Mouse (Mus musculus) CD8-positive naive resting alpha-beta T cell, adult 2 months (primary cell): ENCODE results near the gene Scp2.

Experiments
- DNase-seq, 2 experiments: peaks; one replicate each; pipeline ENCODE4 v3.0.0; 2022; ENCODE audit warnings: low read depth in 2 of 2, low spot score in 2 of 2

Gene Scp2

DNA sequence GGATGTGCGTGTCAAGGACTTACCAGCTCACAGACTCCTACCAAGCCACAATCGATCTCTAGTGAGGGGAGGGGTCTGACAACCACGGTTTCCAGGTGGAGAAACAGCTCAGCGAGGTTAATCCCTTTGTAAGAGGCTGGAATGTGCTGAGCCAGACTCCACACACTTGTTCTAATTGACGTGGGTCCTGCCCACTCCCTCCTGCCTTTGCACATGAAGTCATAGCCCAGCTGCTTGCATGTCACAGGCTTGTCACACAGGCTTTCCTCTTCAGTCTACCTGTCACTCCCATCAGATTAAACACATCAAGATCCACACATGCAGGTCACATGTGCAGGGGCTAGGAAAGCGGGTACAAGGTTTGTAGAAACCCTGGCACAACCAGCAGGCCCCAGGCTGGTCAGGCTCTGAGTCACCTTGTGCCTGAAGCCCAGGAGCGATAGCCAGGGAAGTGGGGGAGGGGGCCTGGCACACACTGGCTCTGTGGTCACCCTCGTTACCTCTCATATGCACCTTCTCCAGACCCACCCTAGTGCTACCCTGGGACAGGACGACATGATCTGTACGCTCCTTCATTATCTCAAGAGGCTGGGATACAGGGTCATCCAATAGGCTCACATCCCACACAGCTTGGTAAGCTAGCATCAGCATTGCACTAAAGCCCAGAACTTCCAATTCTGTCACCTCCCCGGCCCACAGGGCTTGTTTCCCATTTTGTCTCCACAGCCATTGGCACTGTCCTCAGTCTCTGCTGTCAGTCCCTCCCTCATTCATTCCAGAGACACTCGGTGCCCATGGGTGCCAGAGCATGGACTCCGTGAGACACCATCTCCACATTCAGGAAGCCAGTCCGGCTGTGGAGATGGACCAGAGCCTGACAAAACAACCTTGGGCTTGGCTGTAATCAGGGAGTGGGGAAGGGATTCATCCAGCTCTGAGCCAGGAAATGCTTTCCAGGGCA, 125.6 kb downstream of the Scp2 start:
- DNase-seq, result no peak

DNA sequence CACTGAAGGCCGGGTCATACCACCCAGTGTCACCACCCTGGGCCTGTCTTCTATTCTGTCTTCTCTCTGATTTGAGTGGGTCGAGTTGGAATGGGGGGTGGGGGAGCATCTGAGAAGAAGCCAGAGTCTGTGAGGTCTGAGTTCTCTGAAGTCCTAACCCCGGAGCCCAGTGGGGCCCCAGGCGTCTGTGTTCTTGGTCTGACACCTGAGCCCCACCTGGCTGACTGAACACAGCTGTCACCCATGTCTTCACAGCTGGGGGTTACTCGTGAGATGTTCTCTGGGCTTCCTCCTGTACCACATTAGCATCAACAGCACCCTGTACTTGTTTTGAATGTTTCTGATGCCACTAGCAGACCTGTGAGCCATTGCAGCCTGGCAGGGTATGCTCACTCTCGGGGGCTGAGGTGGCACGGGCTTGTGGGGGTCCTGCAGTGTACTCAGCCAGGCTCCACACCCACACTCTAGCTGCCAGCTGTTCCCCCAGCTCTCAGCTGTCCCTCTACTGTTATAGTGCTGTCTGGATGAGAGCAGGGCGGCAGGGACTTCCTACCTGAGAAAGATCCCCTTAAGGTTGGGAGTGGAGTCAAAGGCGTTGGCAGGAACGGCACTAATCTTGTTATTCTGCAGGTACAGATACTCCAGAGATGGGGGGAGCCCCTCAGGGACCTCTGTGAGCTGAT, 126.4 kb downstream of the Scp2 start:
- no peak for DNase-seq

DNA sequence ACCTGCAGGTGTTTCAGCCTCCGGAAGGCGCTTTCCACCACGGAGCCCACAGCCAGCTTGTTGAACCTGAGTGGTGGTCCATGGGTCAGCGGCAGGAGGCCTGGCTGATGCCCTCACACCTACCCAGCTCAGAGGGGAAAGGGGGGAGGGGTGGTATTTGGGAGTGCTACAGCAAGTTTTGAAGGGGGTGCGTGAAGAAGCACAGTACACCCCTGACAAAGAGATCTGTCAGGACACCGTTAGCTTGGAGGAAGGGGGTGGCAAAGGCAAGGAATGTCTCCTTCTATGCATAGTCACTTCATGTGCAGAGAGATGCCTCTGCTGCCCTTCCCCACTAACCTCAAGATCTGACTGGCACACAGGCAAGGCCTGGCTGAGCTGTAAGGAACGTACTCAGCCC, 127.0 kb downstream of the Scp2 start:
- DNase-seq, result no peak

DNA sequence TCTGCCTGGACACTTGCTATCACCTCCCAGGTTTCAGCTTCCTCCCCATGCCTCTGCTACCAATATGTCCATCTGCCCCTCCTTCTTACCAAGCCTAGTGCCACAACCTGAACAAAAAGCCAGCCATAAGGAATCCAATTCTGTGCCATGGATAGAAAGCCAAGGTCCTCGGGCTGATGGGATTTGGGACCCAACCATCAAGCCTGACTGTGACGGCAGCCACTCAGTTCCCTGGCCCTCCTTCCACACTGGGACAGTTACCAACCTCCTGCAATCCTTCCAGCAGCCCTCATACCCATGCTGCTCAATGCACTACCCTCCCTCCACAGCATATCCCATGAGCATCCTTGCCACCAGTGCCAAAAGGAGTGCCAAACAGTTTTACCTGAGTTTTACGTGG, 128.5 kb downstream of the Scp2 start:
- no peak for DNase-seq

DNA sequence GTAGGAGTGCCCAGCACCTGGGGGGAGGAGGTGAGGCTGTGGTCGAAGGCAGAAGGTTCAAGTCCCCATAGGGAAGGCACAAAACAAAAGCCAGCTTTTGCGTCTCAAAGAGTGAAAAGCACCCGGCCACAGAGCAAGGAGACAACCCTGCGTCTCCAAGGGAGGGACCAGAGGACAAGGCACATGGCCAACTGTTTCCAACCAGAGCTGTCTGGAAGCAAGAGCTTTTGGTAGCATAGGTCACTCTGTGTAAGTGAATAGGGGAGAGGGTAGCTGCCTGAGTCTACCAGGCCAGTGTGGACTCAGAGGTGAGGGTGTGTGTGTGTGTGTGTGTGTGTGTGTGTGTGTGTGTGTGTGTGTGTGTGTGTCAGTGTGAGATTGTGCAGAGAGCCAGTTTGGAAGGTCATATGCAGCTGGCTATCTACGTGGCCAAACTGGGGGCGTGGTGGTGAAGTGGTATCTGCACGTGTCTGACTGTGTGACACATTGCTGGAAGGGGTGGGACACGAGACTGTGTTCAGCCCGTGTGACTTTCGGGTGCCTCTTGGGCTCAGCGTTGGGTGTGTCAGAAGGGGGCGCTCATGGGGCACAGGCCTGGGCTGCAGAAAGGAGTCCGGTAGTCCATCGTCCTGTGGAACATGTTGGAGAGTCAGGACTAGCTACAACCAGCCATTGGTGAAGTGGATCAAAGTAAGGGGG, 129.6 kb downstream of the Scp2 start:
- no peak for DNase-seq

DNA sequence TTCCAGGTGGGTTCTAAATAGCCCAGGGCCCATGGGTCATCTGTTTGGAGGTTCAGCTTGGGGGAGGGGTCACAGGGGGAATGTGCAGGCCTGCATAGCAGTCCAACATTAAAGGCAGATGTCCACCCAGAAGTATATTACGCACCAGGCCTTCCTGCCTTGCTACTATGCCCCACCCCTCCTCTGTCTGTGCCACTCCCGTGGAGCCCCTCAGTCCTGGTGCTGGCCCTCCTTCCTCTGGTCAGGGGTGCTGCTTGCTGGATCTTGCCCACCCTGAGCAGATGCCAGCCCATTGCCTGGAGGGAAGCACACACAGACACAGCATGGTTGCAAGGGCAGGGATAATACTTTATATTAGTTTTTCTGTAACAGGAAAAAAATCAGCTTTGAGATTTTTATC, 130.3 kb downstream of the Scp2 start:
- DNase-seq, result no peak

DNA sequence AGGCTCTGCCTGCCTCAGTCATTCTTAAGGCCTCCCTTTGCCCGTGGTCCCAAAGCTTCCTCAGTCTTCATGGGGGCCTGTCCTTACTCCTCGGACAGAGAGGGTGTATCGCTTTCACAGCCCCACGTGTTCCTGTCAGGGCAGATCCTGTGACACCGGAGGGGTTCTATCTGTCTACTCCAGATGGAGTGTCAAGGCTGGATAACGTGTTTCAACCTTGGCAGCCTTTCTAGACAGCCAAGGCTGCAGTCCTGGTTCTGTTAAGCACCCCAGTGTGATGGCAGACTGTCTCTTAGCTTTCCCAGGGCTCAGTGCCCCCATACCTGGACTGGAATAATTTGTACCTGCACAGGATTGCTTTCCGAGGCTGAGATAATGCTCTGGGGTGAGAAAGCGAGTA, 136.3 kb downstream of the Scp2 start:
- no peak for DNase-seq

DNA sequence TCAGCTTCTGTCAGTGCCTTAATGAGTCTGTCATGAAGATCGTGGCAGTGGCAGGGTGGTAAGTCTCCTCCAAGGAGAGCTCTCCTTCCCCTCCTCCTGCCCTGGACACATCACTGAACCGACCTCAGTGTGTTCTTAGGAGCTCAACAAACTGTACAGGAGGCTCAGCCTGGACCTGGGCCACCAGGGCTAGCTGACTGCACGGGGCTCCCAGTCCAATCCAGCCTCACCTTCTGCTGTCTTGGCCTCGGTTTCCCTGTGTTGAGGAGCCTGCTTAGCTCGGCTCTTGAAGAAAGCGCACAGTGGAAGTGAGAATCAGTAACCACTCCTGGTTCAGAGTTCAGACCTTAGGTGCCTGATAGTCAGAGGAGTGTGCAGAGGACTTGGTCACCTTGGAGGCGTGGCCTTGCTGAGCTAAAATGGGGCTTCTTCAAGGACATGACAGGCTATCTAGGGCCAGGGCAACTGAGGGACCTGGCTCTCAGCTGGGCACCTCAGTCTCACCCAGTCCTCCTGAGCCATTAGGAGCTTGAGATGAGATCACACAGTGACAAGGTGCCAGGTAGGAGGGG, 137.2 kb downstream of the Scp2 start:
- no peak for DNase-seq

DNA sequence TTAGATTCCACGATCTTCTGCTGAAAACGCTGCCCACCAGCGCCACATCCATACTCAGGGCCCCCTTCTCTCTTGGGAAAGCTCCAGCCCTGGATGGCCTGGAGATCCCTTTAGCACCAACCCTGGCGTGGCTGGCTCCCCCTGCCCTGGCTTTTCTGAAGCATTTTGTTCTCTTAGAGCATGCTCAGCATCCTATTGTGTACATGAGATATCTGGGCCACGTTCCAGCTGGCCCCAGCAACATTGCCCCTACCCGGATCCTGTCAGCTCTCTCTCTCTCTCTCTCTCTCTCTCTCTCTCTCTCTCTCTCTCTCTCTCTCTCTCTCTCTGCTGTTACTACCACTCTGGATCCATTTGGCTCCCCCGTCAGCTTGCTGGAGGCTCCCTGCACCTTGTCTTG, 139.5 kb downstream of the Scp2 start:
- no peak for DNase-seq

DNA sequence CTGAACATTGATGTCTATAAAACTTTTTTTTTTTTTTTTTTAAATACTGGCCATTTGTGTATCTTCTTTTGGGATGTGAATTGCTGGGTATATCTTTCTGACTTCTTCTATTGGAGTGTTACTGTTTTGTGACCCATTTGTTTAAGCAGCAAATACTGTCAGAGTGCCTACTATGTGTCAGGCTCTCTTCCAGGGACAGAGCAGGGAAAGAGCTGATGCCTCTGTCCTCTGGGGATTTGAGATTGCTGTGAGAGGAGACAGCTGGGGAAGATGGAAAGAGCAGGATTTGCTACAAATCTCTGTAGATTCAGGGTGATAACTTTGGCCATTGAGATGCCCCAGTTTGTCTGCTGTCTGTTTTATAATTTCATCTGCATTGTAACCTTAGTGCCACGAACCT, 145.4 kb downstream of the Scp2 start:
- DNase-seq, result no peak

DNA sequence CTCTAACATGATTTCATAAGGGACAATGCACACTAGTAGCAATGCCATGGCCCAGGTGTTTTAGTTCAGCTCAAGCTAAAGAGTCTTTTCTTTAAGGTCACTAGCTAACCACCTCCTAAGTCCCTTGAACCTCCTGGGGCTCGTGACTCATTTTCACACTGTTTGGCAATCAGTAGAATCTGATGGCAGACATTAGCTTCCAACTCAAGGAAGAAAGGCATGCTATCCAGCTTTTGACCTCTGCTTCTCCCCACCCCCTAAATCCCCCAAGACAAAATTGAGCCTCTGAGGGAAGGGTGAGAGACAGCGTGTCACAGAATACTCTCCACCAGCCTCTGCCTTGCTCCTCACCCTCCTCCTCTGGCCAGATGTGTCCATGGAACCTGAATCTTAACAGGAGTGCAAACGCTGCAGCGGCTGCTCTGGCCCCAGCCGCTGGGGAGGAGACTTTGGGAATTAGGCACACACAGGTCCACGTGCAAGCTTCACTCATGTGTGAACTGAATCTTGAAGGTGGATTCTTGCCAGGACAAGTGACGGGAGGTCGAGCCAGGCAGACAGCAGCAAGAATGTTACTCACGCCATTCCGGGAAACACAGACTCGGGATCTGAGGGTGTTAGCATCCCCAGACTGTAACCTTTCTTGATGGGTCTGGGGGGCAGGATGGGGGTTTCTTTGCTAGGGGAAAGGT, 146.0 kb downstream of the Scp2 start:
- no peak for DNase-seq

DNA sequence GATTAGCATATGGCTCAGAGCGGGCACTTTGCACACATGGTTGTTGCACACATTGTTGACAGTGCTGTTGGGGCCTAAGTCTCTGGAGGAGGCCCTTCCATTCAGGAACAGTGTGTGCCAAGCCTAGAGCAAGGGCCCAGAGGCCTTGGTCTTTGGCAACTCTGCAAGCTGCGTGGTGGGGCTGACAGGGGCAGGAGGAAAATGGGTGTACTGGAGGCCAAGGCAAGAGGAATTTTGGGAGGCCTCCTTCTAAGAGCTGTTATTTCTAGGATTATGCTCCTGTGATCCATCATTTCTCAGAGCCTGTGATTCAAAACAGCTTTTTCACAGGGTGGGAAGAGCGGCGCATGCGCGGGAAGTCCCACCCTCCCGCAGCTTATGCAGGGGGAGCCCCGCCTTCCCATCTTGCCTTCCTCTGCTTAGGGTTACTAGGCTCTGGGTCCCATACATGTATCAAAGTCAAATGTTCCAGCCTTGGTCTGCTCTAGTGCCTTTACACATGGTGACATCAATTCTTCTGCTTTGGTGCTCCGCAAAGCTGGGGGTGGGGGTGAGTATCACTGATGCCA, 148.3 kb downstream of the Scp2 start:
- DNase-seq, result no peak

DNA sequence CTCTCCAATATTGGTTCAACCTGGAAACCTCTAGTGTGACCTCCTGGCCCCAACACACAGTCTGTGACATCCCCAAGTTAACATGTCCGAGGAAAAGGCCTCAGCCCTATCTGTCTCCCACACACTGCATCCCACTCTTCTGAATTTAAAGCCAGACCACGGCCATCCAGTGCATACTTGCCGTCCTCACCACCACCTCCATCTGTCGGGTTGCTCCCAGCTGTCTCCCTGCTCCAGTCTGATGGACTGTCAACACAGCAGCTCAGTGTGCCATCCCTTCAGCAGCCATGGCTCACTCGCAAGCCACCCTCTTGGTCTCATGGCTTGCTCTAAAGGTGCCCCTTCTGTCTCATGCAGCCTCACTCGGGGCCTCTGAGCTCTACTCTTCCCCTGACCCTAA, 149.1 kb downstream of the Scp2 start:
- DNase-seq, result no peak

DNA sequence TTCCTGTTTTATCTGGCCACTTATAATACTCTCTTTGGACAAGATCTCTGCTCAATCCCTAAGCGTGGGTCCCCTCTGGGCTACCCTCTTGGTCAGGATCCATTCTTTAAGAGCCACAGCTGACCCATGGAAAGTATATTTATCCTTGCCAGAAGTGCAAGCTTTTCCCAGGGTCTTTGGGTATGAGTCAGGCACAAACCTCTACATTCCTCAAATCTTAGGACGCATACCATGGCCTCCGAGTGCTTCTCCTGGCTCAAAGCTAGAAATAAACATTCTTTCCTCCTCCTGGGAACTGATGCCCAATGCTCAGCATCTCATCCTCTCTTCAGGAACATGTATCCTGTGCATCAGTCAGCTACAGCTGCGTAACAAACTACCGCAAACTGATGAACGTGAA, 149.8 kb downstream of the Scp2 start:
- no peak for DNase-seq
